Mouse (Mus musculus) mesoderm, embryonic 11.5 days (tissue): ENCODE data around the gene Mthfr.

Source experiments
- DNase-seq: peaks from one replicate; pipeline ENCODE4 v3.0.0-alpha.2; 2012; ENCODE audit warnings: low read depth, low spot score

Mthfr gene

GRCm38 (mm10) chr4:148038600-148039253 is at the start of gene Mthfr, which contains the start of gene Clcn6:
Gene Mthfr (plus strand): TSS chr4:148039077.
Gene Clcn6 (minus strand): TSS chr4:148038821.
- DNase-seq: peak; percentile 100

DNA sequence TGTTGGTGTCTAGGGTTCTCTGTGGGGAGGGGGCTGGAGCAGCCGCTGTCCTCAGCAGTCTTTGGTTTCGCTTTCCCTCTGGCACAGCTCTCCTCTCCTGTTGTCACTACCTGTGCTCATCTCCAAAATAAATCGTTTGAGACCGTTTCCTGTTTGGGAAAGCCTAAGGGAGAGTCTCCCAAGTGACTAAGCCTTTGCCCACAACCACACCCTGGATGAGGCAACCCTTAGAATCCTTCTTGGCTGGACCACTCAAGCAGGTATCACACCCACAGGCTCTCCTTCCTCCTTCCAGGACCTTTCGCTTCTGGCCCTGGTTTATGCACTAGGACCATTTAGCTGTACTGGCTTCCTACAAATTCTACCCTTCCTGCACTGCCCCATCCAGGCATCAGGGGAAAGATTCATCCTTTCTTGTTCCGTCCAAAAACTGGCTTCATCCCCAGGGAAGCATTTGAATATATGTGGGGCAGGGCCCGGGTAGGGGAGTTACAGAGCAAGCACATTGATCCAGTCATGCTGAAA is 45.2 kb upstream of the Mthfr start:
- DNase-seq: no peak

- no peak for DNase-seq
Observed at GRCm38 (mm10) chr4:147995311-147995710, 43.6 kb upstream of the Mthfr start.

GRCm38 (mm10) chr4:148000202-148000772 is 38.6 kb upstream of the Mthfr start, which contains the start of gene Nppa:
Gene Nppa (plus strand): TSS chr4:148000722.
- DNase-seq: no peak

DNA sequence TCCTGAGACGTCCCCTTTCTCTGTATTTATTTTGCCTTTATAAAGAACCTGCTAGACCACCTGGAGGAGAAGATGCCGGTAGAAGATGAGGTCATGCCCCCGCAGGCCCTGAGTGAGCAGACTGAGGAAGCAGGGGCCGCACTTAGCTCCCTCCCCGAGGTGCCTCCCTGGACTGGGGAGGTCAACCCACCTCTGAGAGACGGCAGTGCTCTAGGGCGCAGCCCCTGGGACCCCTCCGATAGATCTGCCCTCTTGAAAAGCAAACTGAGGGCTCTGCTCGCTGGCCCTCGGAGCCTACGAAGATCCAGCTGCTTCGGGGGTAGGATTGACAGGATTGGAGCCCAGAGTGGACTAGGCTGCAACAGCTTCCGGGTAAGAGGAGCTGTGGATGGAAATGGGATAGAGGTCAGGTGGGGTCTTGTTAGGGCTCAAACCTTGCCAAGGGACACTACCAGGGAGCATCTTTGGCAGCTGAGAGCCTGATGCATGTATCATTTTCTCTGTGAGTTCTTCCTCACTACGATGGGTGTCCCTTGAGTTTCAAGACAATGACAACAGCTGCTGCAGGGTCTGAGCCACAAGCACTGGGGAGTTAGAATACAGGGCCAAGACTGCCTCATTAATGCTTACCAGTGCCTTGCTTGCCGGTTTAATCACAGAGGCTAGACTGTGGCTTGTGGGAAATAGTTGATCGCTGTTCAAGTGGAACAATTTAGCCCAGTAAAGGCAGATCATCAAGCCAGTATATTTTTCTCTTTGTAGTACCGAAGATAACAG is 37.7 kb upstream of the Mthfr start:
- no peak for DNase-seq

- peak; percentile 19 for DNase-seq
Observed at GRCm38 (mm10) chr4:148001866-148002265, 37.0 kb upstream of the Mthfr start.

GRCm38 (mm10) chr4:148004361-148004760 is 34.5 kb upstream of the Mthfr start:
- DNase-seq: no peak

- DNase-seq: peak; percentile 17
Observed at GRCm38 (mm10) chr4:148008412-148008811, 30.5 kb upstream of the Mthfr start.

DNA sequence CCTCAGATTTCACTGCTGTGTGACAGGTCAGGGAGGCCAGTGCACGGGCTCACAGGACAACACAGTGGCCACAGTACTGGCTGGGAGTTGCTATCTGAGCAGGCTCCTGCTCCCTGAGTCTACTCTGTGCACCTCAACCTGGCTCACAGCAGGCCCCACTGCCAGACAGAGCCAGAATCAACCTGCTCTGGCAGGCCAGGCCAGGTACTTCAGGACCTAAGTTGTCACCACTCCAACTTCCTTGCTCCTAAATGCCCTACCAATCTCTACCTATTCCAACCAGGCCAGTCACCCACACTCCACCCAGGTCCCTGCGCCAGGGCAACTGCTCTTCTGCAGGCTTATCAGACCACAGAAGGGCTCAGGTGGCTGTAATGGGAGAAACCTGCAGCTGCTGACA is 29.2 kb upstream of the Mthfr start:
- no peak for DNase-seq

GRCm38 (mm10) chr4:148011332-148011731 is 27.5 kb upstream of the Mthfr start:
- DNase-seq: no peak

- no peak for DNase-seq
Observed at GRCm38 (mm10) chr4:148012216-148012615, 26.7 kb upstream of the Mthfr start.

- peak; percentile 28 for DNase-seq
Observed at GRCm38 (mm10) chr4:148015418-148015817, 23.5 kb upstream of the Mthfr start.

GRCm38 (mm10) chr4:148016981-148017380 is 21.9 kb upstream of the Mthfr start:
- no peak for DNase-seq

GRCm38 (mm10) chr4:148018410-148018809 is 20.5 kb upstream of the Mthfr start:
- no peak for DNase-seq

GRCm38 (mm10) chr4:148024003-148024402 is 14.9 kb upstream of the Mthfr start:
- DNase-seq: no peak

GRCm38 (mm10) chr4:148029297-148029696 is 9.6 kb upstream of the Mthfr start:
- no peak for DNase-seq

DNA sequence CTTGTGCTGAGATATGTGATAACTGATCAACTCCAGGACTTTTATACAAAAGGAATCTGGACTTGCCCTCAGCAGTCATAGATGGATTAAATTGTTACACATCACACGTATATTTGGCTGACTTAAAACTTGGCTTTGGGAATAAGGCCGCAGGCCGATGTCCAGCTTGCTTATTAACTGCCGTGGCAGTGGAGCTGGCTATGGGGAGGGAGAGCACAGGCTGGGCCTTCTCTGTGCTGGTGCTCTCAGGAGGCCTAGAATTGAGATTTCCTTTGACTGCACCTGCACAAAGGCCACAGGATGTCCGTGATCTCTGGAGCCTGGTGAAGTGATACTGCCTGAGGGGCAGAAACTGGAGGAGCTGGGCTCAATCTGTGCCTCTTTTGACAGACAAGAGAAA is 8.4 kb upstream of the Mthfr start:
- DNase-seq: no peak

DNA sequence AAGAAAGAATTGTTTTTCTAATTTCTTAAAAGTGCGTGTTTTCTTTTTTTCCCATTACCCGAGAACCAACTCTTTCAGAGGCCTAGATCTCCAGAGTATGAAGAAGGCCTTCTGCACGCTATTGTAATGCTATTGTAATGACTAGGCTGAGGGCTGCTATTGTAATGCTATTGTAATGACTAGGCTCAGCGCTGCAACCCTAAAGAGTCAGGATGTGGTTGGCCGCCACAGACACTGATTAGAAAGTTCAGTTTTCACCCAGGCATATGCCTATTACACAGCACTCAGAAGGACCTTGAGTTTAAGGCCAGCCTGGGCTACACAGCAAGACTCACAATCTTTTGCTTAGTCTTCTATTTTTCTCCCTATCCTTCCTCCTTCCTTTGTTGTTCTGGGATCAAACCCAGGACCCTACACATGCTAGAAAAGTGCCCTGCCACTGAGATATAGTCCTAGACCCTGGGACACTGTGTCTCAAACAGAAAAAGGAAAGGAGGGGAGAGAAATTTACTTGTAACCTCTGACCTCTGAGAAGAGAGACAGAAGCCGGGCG is 4.9 kb upstream of the Mthfr start:
- DNase-seq: no peak

DNA sequence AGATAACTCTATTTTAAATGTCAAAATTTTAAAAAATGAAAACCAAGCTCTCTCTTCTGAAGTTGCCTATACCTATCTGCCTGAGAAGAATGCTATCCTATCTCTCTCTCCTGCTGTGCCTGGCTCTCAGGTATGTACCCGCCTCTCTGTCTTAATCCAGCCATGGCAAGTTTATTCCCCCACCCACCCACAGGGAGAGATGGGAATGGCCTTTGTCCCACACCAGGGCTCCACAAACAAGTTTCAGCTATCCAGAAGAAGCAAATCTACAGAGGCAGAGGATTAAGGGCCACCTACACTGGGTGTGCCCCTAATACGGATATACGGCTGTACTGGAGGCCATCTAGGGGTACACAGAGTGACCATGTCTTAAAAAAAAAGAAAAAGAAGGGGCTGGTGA is 3.4 kb upstream of the Mthfr start:
- DNase-seq: no peak

- no peak for DNase-seq
Observed at GRCm38 (mm10) chr4:148038079-148038599, 738 bp upstream of the Mthfr start.

- no peak for DNase-seq
Observed at GRCm38 (mm10) chr4:148039254-148040028, 564 bp downstream of the Mthfr start.
